Mouse (Mus musculus) layer of hippocampus, postnatal 25 days (tissue): ENCODE data around the gene Prg4. TPM values are rescaled to one million over a fixed set of nuclear protein-coding genes. Genes with fewer than 3 reads are reported as not detected.

Source experiments
- DNase-seq, 2 experiments: peaks; one replicate each; pipeline ENCODE4 v3.0.0; 2022; ENCODE audit warnings: mixed read lengths in 2 of 2, low spot score in 1 of 2; ENCODE audit errors: extremely low spot score in 1 of 2
- total RNA-seq, 2 experiments: library from RNA; stranded (reverse); gene quantifications; 2 replicates each; pipeline ENCODE4 v1.2.3; 2021

Prg4 gene
- total RNA-seq, result 1 to 10 TPM in 1 of 2 experiments, under 1 TPM in 1; 0.77 to 1.0 TPM

- DNase-seq, result no peak
Measured at GRCm38 (mm10) chr1:150466132-150466531, at the start of gene Prg4. Prg4 (minus strand) TSS chr1:150466165.

GRCm38 (mm10) chr1:150513041-150513440 is 47.1 kb upstream of the Prg4 start:
- no peak for DNase-seq

- DNase-seq, result no peak
Measured at GRCm38 (mm10) chr1:150505794-150506193, 39.8 kb upstream of the Prg4 start.

- no peak for DNase-seq
Measured at GRCm38 (mm10) chr1:150503321-150503720, 37.4 kb upstream of the Prg4 start.

- no peak for DNase-seq
Measured at GRCm38 (mm10) chr1:150498177-150498576, 32.2 kb upstream of the Prg4 start.

GRCm38 (mm10) chr1:150497690-150498089 is 31.7 kb upstream of the Prg4 start:
- DNase-seq, result no peak

- no peak for DNase-seq
Measured at GRCm38 (mm10) chr1:150496626-150497302, 30.8 kb upstream of the Prg4 start.

GRCm38 (mm10) chr1:150489148-150489547 is 23.2 kb upstream of the Prg4 start:
- no peak for DNase-seq

GRCm38 (mm10) chr1:150480674-150481073 is 14.7 kb upstream of the Prg4 start:
- DNase-seq, result no peak

GRCm38 (mm10) chr1:150472525-150472924 is 6.6 kb upstream of the Prg4 start:
- no peak for DNase-seq

GRCm38 (mm10) chr1:150469992-150470391 is 4.0 kb upstream of the Prg4 start:
- DNase-seq, result no peak

GRCm38 (mm10) chr1:150465364-150465763 is 601 bp downstream of the Prg4 start:
- DNase-seq, result no peak

GRCm38 (mm10) chr1:150463691-150464090 is 2.3 kb downstream of the Prg4 start:
- DNase-seq, result no peak

GRCm38 (mm10) chr1:150463068-150463467 is 2.9 kb downstream of the Prg4 start:
- DNase-seq, result no peak

GRCm38 (mm10) chr1:150460595-150460994 is 5.4 kb downstream of the Prg4 start:
- DNase-seq, result no peak

- DNase-seq, result no peak
Measured at GRCm38 (mm10) chr1:150459599-150459998, 6.4 kb downstream of the Prg4 start.

- no peak for DNase-seq
Measured at GRCm38 (mm10) chr1:150458977-150459376, 7.0 kb downstream of the Prg4 start.

GRCm38 (mm10) chr1:150441731-150442130 is 24.2 kb downstream of the Prg4 start:
- DNase-seq, result no peak

- DNase-seq, result no peak
Measured at GRCm38 (mm10) chr1:150438641-150439040, 27.3 kb downstream of the Prg4 start.

- DNase-seq, result no peak
Measured at GRCm38 (mm10) chr1:150426216-150426615, 39.7 kb downstream of the Prg4 start.

- DNase-seq, result no peak
Measured at GRCm38 (mm10) chr1:150425665-150426064, 40.3 kb downstream of the Prg4 start.

- DNase-seq, result no peak
Measured at GRCm38 (mm10) chr1:150418426-150418825, 47.5 kb downstream of the Prg4 start.

- no peak for DNase-seq
Measured at GRCm38 (mm10) chr1:150416006-150416405, 50.0 kb downstream of the Prg4 start.
